Mouse (Mus musculus) left cerebral cortex, adult 8-10 months (tissue): ENCODE measurements at regions not wholly inside any gene's neighbourhood (a gene's known extent, or its start where the extent isn't known, plus 50 kb on each side); places are given as distances from the start of the nearest gene placed in this dataset.

Experiments used
- DNase-seq, 2 experiments: peaks; one replicate each; pipeline ENCODE4 v3.0.0; 2022; ENCODE audit warnings: low spot score in 2 of 2

- no peak for DNase-seq
These were observed 108.7 kb downstream of the 2410131K14Rik start for GRCm38 (mm10) chr5:118353689-118354088.

GRCm38 (mm10) chr5:118354127-118354526, 109.1 kb downstream of the 2410131K14Rik start:
- no peak for DNase-seq

GRCm38 (mm10) chr5:118354871-118355270, 109.8 kb downstream of the 2410131K14Rik start:
- DNase-seq, result no peak

- DNase-seq, result no peak
These were observed 110.3 kb downstream of the 2410131K14Rik start for GRCm38 (mm10) chr5:118355287-118355686.

- DNase-seq, result no peak
These were observed 110.8 kb downstream of the 2410131K14Rik start for GRCm38 (mm10) chr5:118355691-118356337.

GRCm38 (mm10) chr5:118359646-118360373, 114.8 kb downstream of the 2410131K14Rik start:
- DNase-seq, result no peak

GRCm38 (mm10) chr5:118360374-118361064, 115.5 kb downstream of the 2410131K14Rik start:
- no peak for DNase-seq

GRCm38 (mm10) chr5:118361133-118361852, 116.3 kb downstream of the 2410131K14Rik start:
- no peak for DNase-seq

- no peak for DNase-seq
These were observed 116.9 kb downstream of the 2410131K14Rik start for GRCm38 (mm10) chr5:118361853-118362406.

- no peak for DNase-seq
These were observed 117.7 kb downstream of the 2410131K14Rik start for GRCm38 (mm10) chr5:118362738-118363137.

GRCm38 (mm10) chr5:118363154-118363553, 118.1 kb downstream of the 2410131K14Rik start:
- DNase-seq, result no peak

GRCm38 (mm10) chr5:118364646-118365045, 119.6 kb downstream of the 2410131K14Rik start:
- no peak for DNase-seq

- no peak for DNase-seq
These were observed 120.2 kb downstream of the 2410131K14Rik start for GRCm38 (mm10) chr5:118365196-118365595.

GRCm38 (mm10) chr5:118365651-118366050, 120.6 kb downstream of the 2410131K14Rik start:
- DNase-seq, result no peak

GRCm38 (mm10) chr5:118367047-118367446, 122.0 kb downstream of the 2410131K14Rik start:
- peak in 1 of 2 experiments; percentile 48 for DNase-seq

GRCm38 (mm10) chr5:118373581-118373981, 128.6 kb downstream of the 2410131K14Rik start:
- no peak for DNase-seq

- no peak for DNase-seq
These were observed 129.9 kb downstream of the 2410131K14Rik start for GRCm38 (mm10) chr5:118374968-118375367.

GRCm38 (mm10) chr5:118375916-118376315, 130.9 kb downstream of the 2410131K14Rik start:
- no peak for DNase-seq

GRCm38 (mm10) chr5:118376478-118376877, 131.5 kb downstream of the 2410131K14Rik start:
- DNase-seq, result no peak

- no peak for DNase-seq
These were observed 132.4 kb downstream of the 2410131K14Rik start for GRCm38 (mm10) chr5:118377402-118377848.
